Mouse (Mus musculus) neural tube, embryonic 12.5 days (tissue): Measurements from ENCODE around the gene Nmb. TPM values are rescaled to one million over a fixed set of nuclear protein-coding genes. Genes with fewer than 3 reads are reported as not detected.

ENCODE experiments used
- ATAC-seq: fragments of 200-750 bp; cut with Nextera tagmentation; 2 replicates; pipeline ENCODE4 v1.8.0; 2017; ENCODE audit warnings: low read depth, mild to moderate bottlenecking, moderate TSS enrichment, moderate library complexity; ENCODE audit not compliant: low FRiP score
- H3K27ac ChIP-seq: fragments of 300-500 bp; sonication (generic); 2 replicates; pipeline ENCODE4 v1.5.1; 2016
- H3K27me3 ChIP-seq: fragments of 300-500 bp; sonication (generic); replicated peaks from 2 replicates; pipeline ENCODE4 v1.6.1; 2016; ENCODE audit warnings: mild to moderate bottlenecking
- H3K36me3 ChIP-seq: fragments of 300-500 bp; sonication (generic); 2 replicates; pipeline ENCODE4 v1.6.1; 2016; ENCODE audit warnings: mild to moderate bottlenecking
- H3K4me1 ChIP-seq: fragments of 300-500 bp; sonication (generic); 2 replicates; pipeline ENCODE4 v1.6.1; 2016
- H3K4me2 ChIP-seq: fragments of 300-500 bp; sonication (generic); replicated peaks from 2 replicates; pipeline ENCODE4 v1.6.1; 2016; ENCODE audit warnings: mild to moderate bottlenecking
- H3K4me3 ChIP-seq: fragments of 300-500 bp; sonication (generic); 2 replicates; pipeline ENCODE4 v1.5.1; 2016
- H3K9ac ChIP-seq: fragments of 300-500 bp; sonication (generic); 2 replicates; pipeline ENCODE4 v1.6.1; 2016; ENCODE audit warnings: mild to moderate bottlenecking
- H3K9me3 ChIP-seq: fragments of 300-500 bp; sonication (generic); 2 replicates; pipeline ENCODE4 v1.6.1; 2016; ENCODE audit warnings: mild to moderate bottlenecking
- WGBS: fragments of 180-500 bp; shearing (Covaris S2); methylation state at CpG from one replicate; pipeline ENCODE4 v1.1.7; 2016; 5-methylcytosine and 5-hydroxymethylcytosine counted together
- polyA plus RNA-seq: library from polyadenylated mRNA; unstranded; fragments of >200 nt; fragmentation: Nextera tagmentation; extraction: Ambion mirVana; gene quantifications from 2 replicates; pipeline ENCODE4 v1.2.1, GENCODE M21; 2016

The Nmb gene
- polyA plus RNA-seq, 1 experiment from 2014 or later = 7.4 TPM

GRCm38 (mm10) chr7:80919647-80920008 lies 14.8 kb upstream of the Nmb start:
- H3K36me3 ChIP-seq = peaks cover 75% of the 10 kb centered on the region
- no peaks in the 10 kb centered on the region for H3K4me1 ChIP-seq
- H3K9ac ChIP-seq = no peak overlapping the region
- no peak overlapping the region for H3K4me3 ChIP-seq
- no peaks in the 10 kb centered on the region for H3K27me3 ChIP-seq
- no peak overlapping the region for H3K27ac ChIP-seq
- 92% methylated on average over 5 of the region's 5 CpGs for WGBS
- no peaks in the 10 kb centered on the region for H3K9me3 ChIP-seq
- no peak overlapping the region for H3K4me2 ChIP-seq
- no peak for ATAC-seq

- Histone ChIP-seq H3K36me3 (peaks cover 75% of the 10 kb centered on the region), H3K9me3 (no peaks in the 10 kb centered on the region), H3K4me1 (no peaks in the 10 kb centered on the region), H3K4me3 (no peak overlapping the region), H3K27ac (no peak overlapping the region), H3K27me3 (no peaks in the 10 kb centered on the region), H3K4me2 (no peak overlapping the region), H3K9ac (no peak overlapping the region)
- no peak for ATAC-seq
- WGBS = 87% methylated on average over 8 of the region's 8 CpGs
Measured at GRCm38 (mm10) chr7:80918982-80919646, 14.2 kb upstream of the Nmb start.

- no peak overlapping the region for H3K9ac ChIP-seq
- no peak overlapping the region for H3K4me2 ChIP-seq
- no peaks in the 10 kb centered on the region for H3K4me1 ChIP-seq
- ATAC-seq = no peak
- WGBS = 89% methylated on average over 4 of the region's 4 CpGs
- H3K4me3 ChIP-seq = no peak overlapping the region
- no peak overlapping the region for H3K27ac ChIP-seq
- H3K36me3 ChIP-seq = peaks cover 80% of the 10 kb centered on the region
- H3K27me3 ChIP-seq = no peaks in the 10 kb centered on the region
- H3K9me3 ChIP-seq = no peaks in the 10 kb centered on the region
Measured at GRCm38 (mm10) chr7:80917916-80918465, 13.1 kb upstream of the Nmb start.

- 89% methylated on average over 8 of the region's 8 CpGs for WGBS
- no peak overlapping the region for H3K27ac ChIP-seq
- ATAC-seq = no peak
- no peak overlapping the region for H3K4me3 ChIP-seq
- H3K27me3 ChIP-seq = no peaks in the 10 kb centered on the region
- no peaks in the 10 kb centered on the region for H3K9me3 ChIP-seq
- H3K4me2 ChIP-seq = no peak overlapping the region
- no peaks in the 10 kb centered on the region for H3K4me1 ChIP-seq
- H3K9ac ChIP-seq = no peak overlapping the region
- H3K36me3 ChIP-seq = peaks cover 81% of the 10 kb centered on the region
Measured at GRCm38 (mm10) chr7:80912496-80912895, 7.6 kb upstream of the Nmb start.

- no peak overlapping the region for H3K4me3 ChIP-seq
- no peak overlapping the region for H3K9ac ChIP-seq
- no peak overlapping the region for H3K4me2 ChIP-seq
- no peaks in the 10 kb centered on the region for H3K27me3 ChIP-seq
- H3K36me3 ChIP-seq = peaks cover 72% of the 10 kb centered on the region
- no peak for ATAC-seq
- whole genome bisulfite sequencing = 84% methylated on average over 7 of the region's 7 CpGs
- no peak overlapping the region for H3K27ac ChIP-seq
- H3K9me3 ChIP-seq = no peaks in the 10 kb centered on the region
- H3K4me1 ChIP-seq = no peaks in the 10 kb centered on the region
Measured at GRCm38 (mm10) chr7:80911053-80911452, 6.2 kb upstream of the Nmb start.

GRCm38 (mm10) chr7:80903625-80904422 lies 1.1 kb downstream of the Nmb start:
- Histone ChIP-seq H3K36me3 (peaks cover 26% of the 10 kb centered on the region), H3K27ac (no peak overlapping the region), H3K9ac (no peak overlapping the region), H3K4me2 (peak overlapping the region; percentile 87), H3K4me1 (peaks cover 24% of the 10 kb centered on the region), H3K9me3 (no peaks in the 10 kb centered on the region), H3K27me3 (no peaks in the 10 kb centered on the region), H3K4me3 (no peak overlapping the region)
- 92% methylated on average over 11 of the region's 11 CpGs for WGBS
- no peak for ATAC-seq

- ATAC-seq = no peak
- peak overlapping the region; percentile 56 for H3K4me3 ChIP-seq
- H3K27me3 ChIP-seq = no peaks in the 10 kb centered on the region
- H3K36me3 ChIP-seq = peaks cover 31% of the 10 kb centered on the region
- no peak overlapping the region for H3K27ac ChIP-seq
- H3K4me1 ChIP-seq = peaks cover 24% of the 10 kb centered on the region
- H3K4me2 ChIP-seq = peak overlapping the region; percentile 81
- WGBS = 38% methylated on average over 15 of the region's 15 CpGs
- H3K9me3 ChIP-seq = no peaks in the 10 kb centered on the region
- H3K9ac ChIP-seq = peak overlapping the region; percentile 44
Measured at GRCm38 (mm10) chr7:80901541-80902274, 3.2 kb downstream of the Nmb start.

GRCm38 (mm10) chr7:80900944-80901501 lies 3.9 kb downstream of the Nmb start, which contains the start of gene Wdr73:
Gene Wdr73, minus strand, starts transcription at chr7:80901269.
- H3K4me2 ChIP-seq = peak within 1 kb of the TSS; percentile 81
- H3K27ac ChIP-seq = no peak within 1 kb of the TSS
- under 1% methylated on average over 36 of the region's 36 CpGs for WGBS

GRCm38 (mm10) chr7:80897721-80898120 lies 7.2 kb downstream of the Nmb start:
- peaks cover 12% of the 10 kb centered on the region; the same call in 1 of the 2 replicates for H3K4me1 ChIP-seq
- no peak overlapping the region for H3K4me2 ChIP-seq
- no peaks in the 10 kb centered on the region for H3K27me3 ChIP-seq
- no peak overlapping the region for H3K9ac ChIP-seq
- no peak overlapping the region for H3K4me3 ChIP-seq
- no peaks in the 10 kb centered on the region for H3K9me3 ChIP-seq
- H3K27ac ChIP-seq = no peak overlapping the region
- 93% methylated on average over 4 of the region's 4 CpGs for WGBS
- ATAC-seq = no peak
- peaks cover 52% of the 10 kb centered on the region for H3K36me3 ChIP-seq

More at GRCm38 (mm10) chr7:80900944-80901501, 3.9 kb downstream of the Nmb start, which contains the start of gene Wdr73:
- peaks cover 24% of the 10 kb centered on the region for H3K4me1 ChIP-seq
- no peaks in the 10 kb centered on the region for H3K9me3 ChIP-seq
- peaks cover 37% of the 10 kb centered on the region for H3K36me3 ChIP-seq
- H3K4me3 ChIP-seq = peak within 1 kb of the TSS; percentile 56
- H3K27me3 ChIP-seq = no peaks in the 10 kb centered on the region
- ATAC-seq = peak; percentile 93
- peak within 1 kb of the TSS; percentile 44 for H3K9ac ChIP-seq

- H3K4me2 ChIP-seq = no peak overlapping the region
- no peaks in the 10 kb centered on the region for H3K27me3 ChIP-seq
- peaks cover 58% of the 10 kb centered on the region for H3K36me3 ChIP-seq
- peaks cover 11% of the 10 kb centered on the region; the same call in 1 of the 2 replicates for H3K4me1 ChIP-seq
- WGBS = 90% methylated on average over 7 of the region's 7 CpGs
- H3K27ac ChIP-seq = no peak overlapping the region
- no peak for ATAC-seq
- no peaks in the 10 kb centered on the region for H3K9me3 ChIP-seq
- H3K4me3 ChIP-seq = no peak overlapping the region
- no peak overlapping the region for H3K9ac ChIP-seq
Measured at GRCm38 (mm10) chr7:80897134-80897533, 7.7 kb downstream of the Nmb start.

- Histone ChIP-seq H3K4me2 (no peak overlapping the region), H3K27me3 (no peaks in the 10 kb centered on the region), H3K36me3 (peaks cover 71% of the 10 kb centered on the region), H3K4me1 (no peaks in the 10 kb centered on the region), H3K27ac (no peak overlapping the region), H3K4me3 (no peak overlapping the region), H3K9me3 (no peaks in the 10 kb centered on the region), H3K9ac (no peak overlapping the region)
- 93% methylated on average over 14 of the region's 14 CpGs for WGBS
- no peak for ATAC-seq
Measured at GRCm38 (mm10) chr7:80894815-80895519, 9.9 kb downstream of the Nmb start.
